Mouse (Mus musculus) mouse embryonic stem cell (cell line): ENCODE results near the gene Stc2.

Experiments used
- in situ Hi-C, 2 experiments: fragments of 300-500 bp; cut with MboI; formaldehyde crosslinking; loops; 1 replicate in 1 of 2; 3 replicates in 1 of 2; pipeline ENCODE4 v1.14.3; 2019 to 2020; ENCODE audit warnings: low sequenced_read_pairs in 2 of 2, low pct_unique_long_range_greater_than_20kb in 1 of 2, mixed read lengths in 1 of 2; ENCODE audit not compliant: unreplicated experiment in 1 of 2

Stc2 gene

GRCm38 (mm10) chr11:31369648-31370286, at the start of gene Stc2:
Stc2 (minus strand) TSS chr11:31370074.
- in situ Hi-C loops: no loop called here

GRCm38 (mm10) chr11:31417071-31417470, 47.2 kb upstream of the Stc2 start:
- in situ Hi-C loops: no loop called here

GRCm38 (mm10) chr11:31412376-31412775, 42.5 kb upstream of the Stc2 start:
- in situ Hi-C loops: no loop called here

GRCm38 (mm10) chr11:31406736-31407135, 36.9 kb upstream of the Stc2 start:
- in situ Hi-C loops: no loop called here

GRCm38 (mm10) chr11:31403080-31403479, 33.2 kb upstream of the Stc2 start:
- in situ Hi-C loops: no loop called here

- in situ Hi-C loops: no loop called here
These were observed 28.7 kb upstream of the Stc2 start for GRCm38 (mm10) chr11:31398604-31399003.

- in situ Hi-C loops: no loop called here
These were observed 27.0 kb upstream of the Stc2 start for GRCm38 (mm10) chr11:31396638-31397417.

GRCm38 (mm10) chr11:31394026-31394425, 24.2 kb upstream of the Stc2 start:
- in situ Hi-C loops: no loop called here

GRCm38 (mm10) chr11:31392340-31392739, 22.5 kb upstream of the Stc2 start:
- in situ Hi-C loops: no loop called here

GRCm38 (mm10) chr11:31388890-31389289, 19.0 kb upstream of the Stc2 start:
- in situ Hi-C loops: no loop called here

- in situ Hi-C loops: no loop called here
These were observed 17.7 kb upstream of the Stc2 start for GRCm38 (mm10) chr11:31387526-31387925.

- in situ Hi-C loops: no loop called here
These were observed 16.7 kb upstream of the Stc2 start for GRCm38 (mm10) chr11:31386571-31386970.

- in situ Hi-C loops: no loop called here
These were observed 14.1 kb upstream of the Stc2 start for GRCm38 (mm10) chr11:31383968-31384367.

GRCm38 (mm10) chr11:31382145-31382544, 12.3 kb upstream of the Stc2 start:
- in situ Hi-C loops: no loop called here

GRCm38 (mm10) chr11:31373438-31373837, 3.6 kb upstream of the Stc2 start:
- in situ Hi-C loops: no loop called here

GRCm38 (mm10) chr11:31372206-31372605, 2.3 kb upstream of the Stc2 start:
- in situ Hi-C loops: no loop called here

GRCm38 (mm10) chr11:31371256-31371838, 1.5 kb upstream of the Stc2 start:
- in situ Hi-C loops: no loop called here

- in situ Hi-C loops: no loop called here
These were observed 759 bp upstream of the Stc2 start for GRCm38 (mm10) chr11:31370436-31371230.
